Comparison of ENCODE assay signal across 24 mouse cellular contexts in genomic region chr2:145742795-145743710, GRCm38 (mm10).
A peak's percentile ranks its signal among the peaks of the same experiment; 100 is the strongest.
DNase-seq lines count a peak whose midpoint lies in the region; ATAC-seq and TF ChIP-seq lines count a peak whose summit lies in the region.
"Had no signal": no experiment of that assay in that cellular context is flagged by ENCODE, and none has a peak within 500 bp of the region (broad histone marks: within the 10 kb centered on the region; RNA-seq: fewer than 3 reads in every experiment).

No protein-coding gene starts in this region.

- peak; percentile 43; the same call in 1 of the 2 replicates for ATAC-seq in kidney, embryonic 15.5 days (replicated peaks; ENCODE audit: low FRiP score)
- ATAC-seq: forebrain, embryonic 16.5 days; inflammation-experienced regulatory T-cells, adult 6 months; midbrain, embryonic 13.5 days had no signal

- H3K79me3 ChIP-seq in C2C12 (ENCODE audit: low read depth), result no peaks in the 10 kb centered on the region

- H3K27ac ChIP-seq in kidney, embryonic 15.5 days, result no peak overlapping the region
- H3K27ac ChIP-seq: embryonic facial prominence, embryonic 15.5 days; heart, embryonic 15.5 days; hindbrain, embryonic 14.5 days; layer of hippocampus, adult 2 months; limb, embryonic 15.5 days; liver, embryonic 14.5 days; midbrain, embryonic 13.5 days; neural tube, embryonic 13.5 days had no signal

- peaks cover 17% of the 10 kb centered on the region for H3K36me3 ChIP-seq in kidney, embryonic 15.5 days
- no peaks in the 10 kb centered on the region for H3K36me3 ChIP-seq in C2C12 (ENCODE audit: control insufficient read depth, insufficient read depth)
- H3K36me3 ChIP-seq: embryonic facial prominence, embryonic 15.5 days; heart, embryonic 15.5 days; limb, embryonic 15.5 days; midbrain, embryonic 13.5 days; neural tube, embryonic 13.5 days had no signal

- no peak for TF ChIP-seq CTCF in C2C12 (IDR thresholded peaks at IDR 0.05; ENCODE audit: control insufficient read depth, insufficient read depth, insufficient read length)

- H3K9me3 ChIP-seq in kidney, embryonic 15.5 days (replicated peaks), result no peaks in the 10 kb centered on the region
- H3K9me3 ChIP-seq: embryonic facial prominence, embryonic 15.5 days; heart, embryonic 15.5 days; limb, embryonic 15.5 days; midbrain, embryonic 13.5 days; neural tube, embryonic 13.5 days had no signal

- no peak overlapping the region for H3K4me2 ChIP-seq in kidney, embryonic 15.5 days
- H3K4me2 ChIP-seq: embryonic facial prominence, embryonic 15.5 days; heart, embryonic 15.5 days; hindbrain, embryonic 14.5 days; limb, embryonic 15.5 days; lung, embryonic 14.5 days; midbrain, embryonic 13.5 days; neural tube, embryonic 13.5 days had no signal

- H3K27me3 ChIP-seq in kidney, embryonic 15.5 days, result no peaks in the 10 kb centered on the region
- H3K27me3 ChIP-seq in C2C12 (ENCODE audit: control insufficient read depth, insufficient read depth, insufficient read length), result no peaks in the 10 kb centered on the region
- H3K27me3 ChIP-seq: embryonic facial prominence, embryonic 15.5 days; heart, embryonic 15.5 days; limb, embryonic 15.5 days; neural tube, embryonic 13.5 days had no signal

- H3K4me3 ChIP-seq in kidney, embryonic 15.5 days (replicated peaks), result no peak overlapping the region
- no peak overlapping the region for H3K4me3 ChIP-seq in C2C12 (ENCODE audit: insufficient read depth, poor library complexity, severe bottlenecking)
- H3K4me3 ChIP-seq: embryonic facial prominence, embryonic 15.5 days; heart, embryonic 15.5 days; layer of hippocampus, adult 2 months; limb, embryonic 15.5 days; midbrain, embryonic 13.5 days; neural tube, embryonic 13.5 days had no signal

- no peaks in the 10 kb centered on the region for H3K4me1 ChIP-seq in kidney, embryonic 15.5 days
- H3K4me1 ChIP-seq: embryonic facial prominence, embryonic 15.5 days; heart, embryonic 15.5 days; midbrain, embryonic 13.5 days; neural tube, embryonic 13.5 days had no signal

- peak; percentile 18 for DNase-seq in gastrocnemius, postnatal 10 days
- DNase-seq in gastrocnemius, adult 8-10 months (ENCODE audit: low spot score in 2 of 2), result no peak
- no peak for DNase-seq in kidney, adult 8-10 months
- peak; percentile 17 for DNase-seq in forelimb bud, embryonic 11.5 days (ENCODE audit: low read depth, low spot score)
- no peak for DNase-seq in layer of hippocampus, adult 9-11 months
- no peak for DNase-seq in layer of hippocampus, adult 8-10 months (ENCODE audit: low spot score in 2 of 2)
- DNase-seq: adrenal gland, adult 2 months; cerebellum, adult 11 months; cerebellum, adult 9-11 months; heart, postnatal 36 days; lung, embryonic 14.5 days; thymus, adult 18-20 months had no signal

- WGBS in kidney, embryonic 15.5 days, result 39% methylated on average over 13 of the region's 13 CpGs

- no peak overlapping the region for H3ac ChIP-seq in C2C12 (ENCODE audit: control insufficient read depth, insufficient read length, low read depth)

- H3K79me2 ChIP-seq in C2C12 (ENCODE audit: control insufficient read depth, insufficient read depth), result no peaks in the 10 kb centered on the region

- H3K9ac ChIP-seq in kidney, embryonic 15.5 days, result no peak overlapping the region
- H3K9ac ChIP-seq: embryonic facial prominence, embryonic 15.5 days; heart, embryonic 15.5 days; hindbrain, embryonic 14.5 days; limb, embryonic 15.5 days; liver, embryonic 14.5 days; lung, embryonic 14.5 days; midbrain, embryonic 13.5 days; neural tube, embryonic 13.5 days had no signal

TF ChIP-seq in C2C12, 6 proteins besides CTCF, POLR2A, EP300 and RAD21:
- TF ChIP-seq MYOD1 (IDR thresholded peaks at IDR 0.05; ENCODE audit: control insufficient read depth, insufficient read length, low read depth) (peak; percentile 92), CEBPB (IDR thresholded peaks at IDR 0.05; ENCODE audit: low read depth) (no peak)

Comparison
In these comparisons a context has a peak if more than half of its experiments do, and no peak if none do; other contexts are left out.
1. DNase-seq: peak in gastrocnemius, postnatal 10 days (single experiment) and forelimb bud, embryonic 11.5 days (single experiment); none in gastrocnemius, adult 8-10 months (0 of 2), kidney, adult 8-10 months (0 of 2), layer of hippocampus, adult 9-11 months (single experiment) and layer of hippocampus, adult 8-10 months (0 of 2).